Mouse (Mus musculus): ENCODE measurements around the gene Arl2. TPM values are rescaled to one million over a fixed set of nuclear protein-coding genes. Genes with fewer than 3 reads are reported as not detected.
A peak's percentile ranks its signal among the peaks of the same experiment; 100 is the strongest.

Arl2 gene
- polyA plus RNA-seq, 1 experiment from 2014 or later, result 89.2 TPM

GRCm38 (mm10) chr19:6123330-6123729 lies 18.0 kb downstream of the Arl2 start:
- peaks cover 12% of the 10 kb centered on the region for H3K36me3 ChIP-seq
- no peak overlapping the region for H3K9ac ChIP-seq
- 67% methylated on average over 8 of the region's 8 CpGs for WGBS
- peaks cover 10% of the 10 kb centered on the region; the same call in 1 of the 2 replicates for H3K4me1 ChIP-seq
- H3K4me2 ChIP-seq, result no peak overlapping the region
- no peaks in the 10 kb centered on the region for H3K27me3 ChIP-seq
- no peaks in the 10 kb centered on the region for H3K9me3 ChIP-seq
- no peak overlapping the region for H3K27ac ChIP-seq
- no peak for ATAC-seq (ENCODE audit: insufficient number of reproducible peaks, low FRiP score, low TSS enrichment, low read depth)
- no peak overlapping the region for H3K4me3 ChIP-seq

- Histone ChIP-seq H3K9me3 (no peaks in the 10 kb centered on the region), H3K4me3 (no peak overlapping the region), H3K27ac (no peak overlapping the region), H3K4me1 (peaks cover 17% of the 10 kb centered on the region), H3K27me3 (no peaks in the 10 kb centered on the region), H3K4me2 (no peak overlapping the region), H3K9ac (no peak overlapping the region), H3K36me3 (peaks cover 12% of the 10 kb centered on the region)
- ATAC-seq (ENCODE audit: insufficient number of reproducible peaks, low FRiP score, low TSS enrichment, low read depth), result no peak
- 27% methylated on average over 19 of the region's 19 CpGs for WGBS
Observed at GRCm38 (mm10) chr19:6121761-6122160, 19.6 kb downstream of the Arl2 start.

GRCm38 (mm10) chr19:6118677-6119185 lies 22.6 kb downstream of the Arl2 start:
- WGBS, result 2% methylated on average over 8 of the region's 8 CpGs
- no peaks in the 10 kb centered on the region for H3K9me3 ChIP-seq
- peak overlapping the region; percentile 95 for H3K27ac ChIP-seq
- peak overlapping the region; percentile 74 for H3K4me2 ChIP-seq
- no peak for ATAC-seq (ENCODE audit: insufficient number of reproducible peaks, low FRiP score, low TSS enrichment, low read depth)
- H3K9ac ChIP-seq, result peak overlapping the region; percentile 67
- H3K4me3 ChIP-seq, result peak overlapping the region; percentile 66
- H3K27me3 ChIP-seq, result no peaks in the 10 kb centered on the region
- H3K4me1 ChIP-seq, result peaks cover 23% of the 10 kb centered on the region
- H3K36me3 ChIP-seq, result peaks cover 40% of the 10 kb centered on the region

GRCm38 (mm10) chr19:6117986-6118676 lies 23.2 kb downstream of the Arl2 start, which contains the start of gene Sac3d1:
Gene Sac3d1, minus strand, starts transcription at chr19:6118650.
- H3K9ac ChIP-seq, result peak within 1 kb of the TSS; percentile 67
- H3K36me3 ChIP-seq, result peaks cover 42% of the 10 kb centered on the region
- H3K27me3 ChIP-seq, result no peaks in the 10 kb centered on the region
- peak within 1 kb of the TSS; percentile 66 for H3K4me3 ChIP-seq
- H3K27ac ChIP-seq, result peak within 1 kb of the TSS; percentile 95
- peak within 1 kb of the TSS; percentile 74 for H3K4me2 ChIP-seq
- under 1% methylated on average over 77 of the region's 77 CpGs for WGBS
- ATAC-seq (ENCODE audit: insufficient number of reproducible peaks, low FRiP score, low TSS enrichment, low read depth), result peak; percentile 79
- peaks cover 23% of the 10 kb centered on the region for H3K4me1 ChIP-seq
- H3K9me3 ChIP-seq, result no peaks in the 10 kb centered on the region

GRCm38 (mm10) chr19:6117346-6117985 lies 23.9 kb downstream of the Arl2 start:
- H3K4me1 ChIP-seq, result peaks cover 23% of the 10 kb centered on the region
- peak overlapping the region; percentile 74 for H3K4me2 ChIP-seq
- H3K36me3 ChIP-seq, result peaks cover 46% of the 10 kb centered on the region
- H3K9me3 ChIP-seq, result no peaks in the 10 kb centered on the region
- peak overlapping the region; percentile 67 for H3K9ac ChIP-seq
- no peak for ATAC-seq (ENCODE audit: insufficient number of reproducible peaks, low FRiP score, low TSS enrichment, low read depth)
- H3K27ac ChIP-seq, result peak overlapping the region; percentile 95
- no peaks in the 10 kb centered on the region for H3K27me3 ChIP-seq
- WGBS, result 4% methylated on average over 32 of the region's 32 CpGs
- H3K4me3 ChIP-seq, result peak overlapping the region; percentile 66

GRCm38 (mm10) chr19:6116113-6116850 lies 25.1 kb downstream of the Arl2 start:
- no peak overlapping the region for H3K27ac ChIP-seq
- H3K4me1 ChIP-seq, result peaks cover 21% of the 10 kb centered on the region
- WGBS, result 88% methylated on average over 15 of the region's 15 CpGs
- H3K36me3 ChIP-seq, result peaks cover 48% of the 10 kb centered on the region
- H3K27me3 ChIP-seq, result no peaks in the 10 kb centered on the region
- H3K4me2 ChIP-seq, result peak overlapping the region; percentile 74; the same call in 1 of the 2 replicates
- H3K4me3 ChIP-seq, result peak overlapping the region; percentile 66; the same call in 1 of the 2 replicates
- no peak overlapping the region for H3K9ac ChIP-seq
- no peak for ATAC-seq (ENCODE audit: insufficient number of reproducible peaks, low FRiP score, low TSS enrichment, low read depth)
- no peaks in the 10 kb centered on the region for H3K9me3 ChIP-seq

- Histone ChIP-seq H3K36me3 (peaks cover 41% of the 10 kb centered on the region), H3K9me3 (no peaks in the 10 kb centered on the region), H3K4me3 (no peak overlapping the region), H3K4me1 (peaks cover 16% of the 10 kb centered on the region), H3K27ac (no peak overlapping the region), H3K4me2 (no peak overlapping the region), H3K9ac (no peak overlapping the region), H3K27me3 (no peaks in the 10 kb centered on the region)
- ATAC-seq (ENCODE audit: insufficient number of reproducible peaks, low FRiP score, low TSS enrichment, low read depth), result no peak
- 70% methylated on average over 6 of the region's 6 CpGs for WGBS
Observed at GRCm38 (mm10) chr19:6113116-6113515, 28.2 kb downstream of the Arl2 start.

DNA sequence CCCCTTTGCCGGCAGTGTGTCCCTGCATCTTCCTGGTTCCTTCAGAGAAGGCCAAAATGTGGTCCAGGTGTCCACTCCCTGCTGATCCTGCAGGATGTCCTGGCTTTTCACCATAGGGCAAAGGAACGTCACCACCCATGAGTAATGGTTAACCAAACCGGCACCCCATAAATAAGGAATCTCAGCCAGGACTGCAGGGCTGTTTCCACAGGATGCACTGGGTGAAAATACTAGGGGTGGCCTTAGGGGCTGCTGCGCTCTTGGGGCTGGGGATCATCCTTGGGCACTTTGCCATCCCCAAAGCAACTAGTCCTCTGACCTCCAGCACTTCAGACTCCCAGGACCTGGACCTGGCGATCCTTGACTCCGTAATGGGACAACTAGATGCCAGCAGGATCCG lies 35.8 kb downstream of the Arl2 start, which contains the start of gene Naaladl1:
TSS of gene Naaladl1 (plus strand) at position 197 of the 400 bp plus-strand sequence.
- no peaks in the 10 kb centered on the region for H3K36me3 ChIP-seq
- no peak within 1 kb of the TSS for H3K9ac ChIP-seq
- no peak within 1 kb of the TSS for H3K4me2 ChIP-seq
- no peaks in the 10 kb centered on the region for H3K9me3 ChIP-seq
- ATAC-seq (ENCODE audit: insufficient number of reproducible peaks, low FRiP score, low TSS enrichment, low read depth), result no peak
- no peak within 1 kb of the TSS for H3K27ac ChIP-seq
- no peaks in the 10 kb centered on the region for H3K27me3 ChIP-seq
- H3K4me1 ChIP-seq, result no peaks in the 10 kb centered on the region
- H3K4me3 ChIP-seq, result no peak within 1 kb of the TSS
- WGBS, result 78% methylated on average over 7 of the region's 7 CpGs

GRCm38 (mm10) chr19:6104476-6104875 lies 36.9 kb downstream of the Arl2 start:
- Histone ChIP-seq H3K9ac (no peak overlapping the region), H3K36me3 (no peaks in the 10 kb centered on the region), H3K27ac (no peak overlapping the region), H3K4me1 (no peaks in the 10 kb centered on the region), H3K27me3 (no peaks in the 10 kb centered on the region), H3K9me3 (no peaks in the 10 kb centered on the region), H3K4me2 (no peak overlapping the region), H3K4me3 (no peak overlapping the region)
- ATAC-seq (ENCODE audit: insufficient number of reproducible peaks, low FRiP score, low TSS enrichment, low read depth), result no peak
- WGBS, result 83% methylated on average over 4 of the region's 4 CpGs

DNA sequence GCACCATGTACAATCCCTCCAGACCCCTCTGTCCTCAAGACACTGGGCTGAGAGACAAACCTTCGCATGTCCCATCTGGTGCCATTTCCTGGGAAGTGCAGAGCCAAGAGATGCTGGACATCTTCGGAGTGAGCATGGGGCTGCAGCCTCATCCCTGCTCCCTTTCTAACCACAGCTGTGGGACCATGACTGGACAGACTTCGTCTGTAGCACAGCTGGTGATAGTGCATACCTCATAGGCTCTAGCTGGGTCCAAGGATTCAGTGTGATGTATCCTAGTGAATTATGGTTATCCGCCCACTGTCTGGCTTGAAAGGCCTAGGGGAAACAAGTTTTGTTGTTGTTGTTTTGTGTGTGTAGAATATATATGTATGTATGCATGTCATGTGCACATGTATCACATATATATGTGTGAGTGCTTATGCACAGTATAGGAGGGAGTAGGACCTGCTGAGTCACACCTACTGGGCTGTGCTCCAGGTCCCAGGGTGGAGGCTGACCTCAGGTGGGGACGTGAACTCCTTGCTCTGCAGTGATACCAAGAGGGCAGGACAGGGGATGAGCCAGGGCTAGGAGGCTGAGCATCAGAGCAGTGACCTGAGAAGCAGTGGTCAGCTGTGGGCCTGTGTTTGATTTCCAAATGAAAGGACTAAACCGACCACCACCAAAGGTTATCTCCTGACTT lies 39.0 kb downstream of the Arl2 start:
- WGBS, result 76% methylated on average over 6 of the region's 6 CpGs
- Histone ChIP-seq H3K4me3 (no peak overlapping the region), H3K4me2 (no peak overlapping the region), H3K9ac (no peak overlapping the region), H3K27ac (no peak overlapping the region), H3K9me3 (no peaks in the 10 kb centered on the region), H3K36me3 (no peaks in the 10 kb centered on the region), H3K4me1 (no peaks in the 10 kb centered on the region), H3K27me3 (no peaks in the 10 kb centered on the region)
- no peak for ATAC-seq (ENCODE audit: insufficient number of reproducible peaks, low FRiP score, low TSS enrichment, low read depth)

DNA sequence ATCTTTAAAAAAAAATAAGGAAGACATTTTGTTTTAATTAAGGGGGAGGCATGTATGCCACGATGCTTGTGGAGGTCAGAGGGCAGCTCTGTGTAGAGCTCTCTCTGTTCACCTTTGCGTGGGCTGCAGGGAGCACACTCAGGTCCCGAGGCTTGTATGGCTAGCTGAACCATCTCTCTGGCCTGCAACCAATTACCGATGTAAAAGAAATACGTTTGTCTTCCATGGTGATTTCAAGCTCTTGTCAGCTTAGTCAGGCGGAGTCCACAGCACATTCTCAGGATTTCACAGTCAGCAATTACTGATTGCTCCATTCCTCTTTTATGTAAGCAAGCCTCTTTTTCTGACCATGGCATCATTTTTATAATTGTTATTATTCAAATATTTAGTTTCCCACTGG lies 40.2 kb downstream of the Arl2 start:
- Histone ChIP-seq H3K36me3 (no peaks in the 10 kb centered on the region), H3K4me2 (no peak overlapping the region), H3K4me3 (no peak overlapping the region), H3K9ac (no peak overlapping the region), H3K27ac (no peak overlapping the region), H3K27me3 (no peaks in the 10 kb centered on the region), H3K9me3 (no peaks in the 10 kb centered on the region), H3K4me1 (no peaks in the 10 kb centered on the region)
- ATAC-seq (ENCODE audit: insufficient number of reproducible peaks, low FRiP score, low TSS enrichment, low read depth), result no peak
- WGBS, result 35% methylated on average over 6 of the region's 6 CpGs
